Mouse (Mus musculus) heart, embryonic 15.5 days (tissue): ENCODE measurements around the gene Qpctl. TPM values are rescaled to one million over a fixed set of nuclear protein-coding genes. Genes with fewer than 3 reads are reported as not detected.

Experiments
- ATAC-seq: fragments of 200-750 bp; cut with Nextera tagmentation; replicated peaks from 2 replicates; pipeline ENCODE4 v1.8.0; 2017; ENCODE audit warnings: low read depth, moderate TSS enrichment; ENCODE audit not compliant: insufficient number of reproducible peaks, insufficient read depth, low FRiP score
- H3K27ac ChIP-seq: fragments of 300-500 bp; sonication (generic); 2 replicates; pipeline ENCODE4 v1.5.1; 2015; ENCODE audit warnings: mild to moderate bottlenecking, inconsistent platforms
- H3K27me3 ChIP-seq: fragments of 300-500 bp; sonication (generic); 2 replicates; pipeline ENCODE4 v1.6.1; 2015; ENCODE audit warnings: inconsistent platforms
- H3K36me3 ChIP-seq: fragments of 300-500 bp; sonication (generic); 2 replicates; pipeline ENCODE4 v1.6.1; 2015; ENCODE audit warnings: mild to moderate bottlenecking, inconsistent platforms
- H3K4me1 ChIP-seq: fragments of 300-500 bp; sonication (generic); replicated peaks from 2 replicates; pipeline ENCODE4 v1.6.1; 2015; ENCODE audit warnings: inconsistent platforms
- H3K4me2 ChIP-seq: fragments of 300-500 bp; sonication (generic); 2 replicates; pipeline ENCODE4 v1.6.1; 2015; ENCODE audit warnings: inconsistent platforms, mild to moderate bottlenecking, moderate library complexity
- H3K4me3 ChIP-seq: fragments of 300-500 bp; sonication (generic); 2 replicates; pipeline ENCODE4 v1.5.1; 2015; ENCODE audit warnings: mild to moderate bottlenecking, inconsistent platforms
- H3K9ac ChIP-seq: fragments of 300-500 bp; sonication (generic); 2 replicates; pipeline ENCODE4 v1.6.1; 2015; ENCODE audit warnings: mild to moderate bottlenecking, inconsistent platforms
- H3K9me3 ChIP-seq: fragments of 300-500 bp; sonication (generic); replicated peaks from 2 replicates; pipeline ENCODE4 v1.6.1; 2016; ENCODE audit warnings: inconsistent platforms
- whole genome bisulfite sequencing: fragments of 180-500 bp; shearing (Covaris S2); methylation state at CpG from one replicate; pipeline ENCODE4 v1.1.7; 2015; ENCODE audit warnings: mixed read lengths; 5-methylcytosine and 5-hydroxymethylcytosine counted together
- polyA plus RNA-seq: library from polyadenylated mRNA; unstranded; fragments of >200 nt; fragmentation: Nextera tagmentation; extraction: Ambion mirVana; gene quantifications from 2 replicates; pipeline ENCODE4 v1.2.1, GENCODE M21; 2015

Qpctl gene
- polyA plus RNA-seq, 1 experiment from 2014 or later, result 8.8 TPM

DNA sequence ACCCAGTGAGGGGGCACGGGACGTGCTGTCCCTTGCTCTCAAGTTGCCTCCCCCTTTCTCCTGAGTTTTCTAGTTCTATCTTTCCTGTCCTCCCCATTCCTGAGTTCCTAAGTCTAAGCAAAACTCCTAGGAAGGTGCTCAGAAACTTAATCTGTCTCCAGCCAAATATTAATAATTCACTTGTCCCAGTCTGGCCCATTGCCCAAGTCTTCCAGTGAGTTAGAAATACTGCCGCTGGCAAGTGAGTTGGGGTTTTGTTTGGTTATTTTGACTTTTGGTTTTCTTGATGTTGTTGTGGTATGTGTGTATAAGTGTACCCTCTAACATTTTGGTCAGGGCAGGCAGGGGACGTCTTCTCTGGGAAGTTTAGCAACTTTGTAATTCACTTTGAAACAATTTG lies 27.4 kb downstream of the Qpctl start:
- no peaks in the 10 kb centered on the region for H3K9me3 ChIP-seq
- no peak for ATAC-seq
- H3K4me1 ChIP-seq, result peaks cover 17% of the 10 kb centered on the region
- 80% methylated on average over 4 of the region's 4 CpGs for WGBS
- no peaks in the 10 kb centered on the region for H3K36me3 ChIP-seq
- no peak overlapping the region for H3K4me3 ChIP-seq
- no peak overlapping the region for H3K9ac ChIP-seq
- no peaks in the 10 kb centered on the region for H3K27me3 ChIP-seq
- H3K4me2 ChIP-seq, result no peak overlapping the region
- H3K27ac ChIP-seq, result no peak overlapping the region

DNA sequence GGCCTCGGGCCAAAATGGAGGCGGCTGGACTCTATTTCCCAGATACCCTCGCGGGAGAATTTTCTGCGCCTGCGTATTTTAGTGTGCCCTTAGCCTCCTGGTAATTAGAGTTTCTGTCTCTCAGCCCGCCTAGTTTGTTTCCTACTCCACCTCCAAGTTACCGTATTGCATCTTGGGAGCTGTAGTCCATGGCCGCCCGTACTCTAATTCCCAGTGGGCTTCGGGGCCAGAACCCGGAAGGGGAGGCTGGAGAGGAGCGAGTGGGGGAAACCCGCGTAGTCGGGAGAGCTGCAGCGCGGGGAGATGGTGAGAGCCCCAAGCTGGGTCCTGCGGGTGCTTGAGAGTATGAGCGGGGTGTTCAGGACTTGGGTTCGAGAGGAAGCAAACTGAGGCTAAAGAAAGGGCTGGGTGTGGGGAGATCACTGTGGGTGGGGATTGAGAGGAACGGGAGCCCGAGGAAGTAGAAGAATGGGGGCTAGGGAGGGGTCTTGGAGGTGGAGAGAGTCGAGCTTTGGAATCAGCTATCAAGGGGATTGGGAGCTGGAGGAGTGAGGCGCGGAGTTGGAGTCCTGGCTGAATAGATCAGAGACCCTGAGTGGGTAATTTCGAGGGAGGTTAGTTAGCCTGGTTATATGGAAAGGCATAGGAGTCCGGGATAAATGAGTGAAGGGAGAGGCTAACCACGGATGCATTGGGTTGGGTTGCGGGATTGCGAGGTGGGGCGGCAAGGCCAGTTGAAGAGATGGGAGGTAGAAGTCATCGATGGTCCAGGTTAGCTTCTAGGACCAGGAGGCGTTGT lies 29.3 kb downstream of the Qpctl start, which contains the start of gene Fbxo46:
Fbxo46 (plus strand) TSS at position 229 of the 799 bp plus-strand sequence.
- 2% methylated on average over 34 of the region's 34 CpGs for WGBS
- peak; percentile 92 for ATAC-seq
- no peaks in the 10 kb centered on the region for H3K27me3 ChIP-seq
- peak within 1 kb of the TSS; percentile 71 for H3K9ac ChIP-seq
- peak within 1 kb of the TSS; percentile 58 for H3K27ac ChIP-seq
- no peaks in the 10 kb centered on the region for H3K9me3 ChIP-seq
- H3K4me2 ChIP-seq, result peak within 1 kb of the TSS; percentile 80
- no peaks in the 10 kb centered on the region for H3K36me3 ChIP-seq
- H3K4me1 ChIP-seq, result peaks cover 17% of the 10 kb centered on the region
- peak within 1 kb of the TSS; percentile 76 for H3K4me3 ChIP-seq

DNA sequence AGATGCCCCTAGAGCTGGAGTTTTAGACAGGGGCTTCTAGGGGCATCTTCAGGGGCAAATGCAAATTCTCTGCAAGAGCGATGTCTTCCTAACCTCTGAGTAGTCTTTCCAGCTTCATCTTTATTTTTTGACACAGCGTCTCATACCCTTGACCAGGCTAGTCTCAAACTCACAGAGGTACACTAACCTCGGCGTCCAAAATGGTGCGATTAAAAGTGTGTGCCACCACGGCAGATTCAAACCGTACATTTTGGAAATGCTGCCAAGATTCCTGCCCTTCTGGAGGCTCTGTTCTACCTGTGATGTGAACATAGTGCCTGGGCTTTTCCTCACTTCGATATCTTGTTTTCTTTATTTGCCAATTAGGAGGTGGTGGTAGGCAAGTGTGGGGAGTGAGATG lies 30.0 kb downstream of the Qpctl start:
- no peak for ATAC-seq
- 90% methylated on average over 8 of the region's 8 CpGs for WGBS
- no peaks in the 10 kb centered on the region for H3K27me3 ChIP-seq
- 0 out of 2 replicates have a peak overlapping the region, but pooled peaks have one; percentile 76 for H3K4me3 ChIP-seq
- no peaks in the 10 kb centered on the region for H3K36me3 ChIP-seq
- no peaks in the 10 kb centered on the region for H3K9me3 ChIP-seq
- no peak overlapping the region for H3K27ac ChIP-seq
- peak overlapping the region; percentile 80 for H3K4me2 ChIP-seq
- peaks cover 14% of the 10 kb centered on the region for H3K4me1 ChIP-seq
- H3K9ac ChIP-seq, result no peak overlapping the region

DNA sequence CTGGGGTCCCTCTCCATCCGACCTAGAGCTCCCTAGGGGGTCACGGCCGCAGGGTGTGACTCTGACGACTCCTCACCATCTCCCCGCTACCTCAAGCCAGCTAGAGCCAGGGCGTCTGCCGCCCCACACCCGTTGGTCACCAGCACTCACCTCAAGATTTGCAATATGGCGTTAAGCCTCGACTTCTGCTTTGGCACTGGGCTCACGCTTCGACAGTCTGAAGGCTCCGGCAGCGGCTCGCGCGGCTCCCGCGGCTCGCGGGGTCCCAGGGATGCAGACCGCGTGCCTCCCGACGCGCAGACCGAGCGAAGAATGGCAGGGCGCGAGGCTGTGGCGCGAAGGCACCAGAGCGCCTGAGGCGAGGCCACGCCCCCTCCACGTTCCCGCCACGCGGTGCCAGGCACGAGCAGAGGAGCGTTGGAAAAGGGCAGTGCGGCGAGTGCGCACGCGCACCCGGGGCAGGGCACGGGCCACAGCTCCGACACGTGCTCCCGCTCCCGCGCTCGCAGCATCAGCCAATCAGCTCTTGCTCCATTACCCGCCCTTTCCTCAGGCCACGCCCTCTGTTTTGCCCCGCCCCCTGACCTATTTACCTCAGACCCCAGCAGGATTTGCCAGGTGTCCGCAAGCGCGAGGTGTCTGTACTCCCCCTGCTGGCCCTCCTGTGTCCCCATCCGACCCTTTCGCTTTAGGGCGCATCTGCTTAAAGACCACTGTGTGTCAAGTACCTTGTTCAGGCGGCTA lies 30.9 kb downstream of the Qpctl start, which contains the start of gene Gm4969:
Gm4969 (minus strand) TSS at position 341 of the 744 bp plus-strand sequence.
- Histone ChIP-seq H3K36me3 (no peaks in the 10 kb centered on the region), H3K27me3 (no peaks in the 10 kb centered on the region), H3K4me2 (peak within 1 kb of the TSS; percentile 59), H3K9ac (no peak within 1 kb of the TSS), H3K9me3 (no peaks in the 10 kb centered on the region), H3K27ac (no peak within 1 kb of the TSS), H3K4me3 (peak within 1 kb of the TSS; percentile 33), H3K4me1 (peaks cover 14% of the 10 kb centered on the region)
- WGBS, result 24% methylated on average over 64 of the region's 64 CpGs
- peak; percentile 37 for ATAC-seq

DNA sequence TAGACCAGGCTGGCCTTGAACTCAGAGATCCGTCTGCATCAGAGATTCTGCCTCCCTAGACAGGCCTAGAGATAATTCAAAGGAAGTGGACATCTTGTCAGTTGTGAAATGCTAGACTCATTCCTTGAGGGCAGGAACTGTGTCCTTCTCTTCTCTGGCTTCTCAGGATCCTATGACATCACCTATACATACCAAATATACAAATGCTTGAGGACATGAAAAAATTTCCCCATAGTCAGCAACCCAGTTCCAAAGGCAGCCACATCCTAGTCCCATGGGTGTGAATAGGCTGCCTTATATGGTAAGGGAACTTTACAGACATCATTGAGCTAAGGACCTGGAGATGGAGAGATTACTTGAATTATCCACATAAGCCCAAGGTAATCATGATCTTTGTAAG lies 39.5 kb downstream of the Qpctl start:
- ATAC-seq, result no peak
- Histone ChIP-seq H3K9ac (no peak overlapping the region), H3K36me3 (no peaks in the 10 kb centered on the region), H3K4me3 (no peak overlapping the region), H3K4me1 (peaks cover 6% of the 10 kb centered on the region; the same call in 1 of the 2 replicates), H3K9me3 (no peaks in the 10 kb centered on the region), H3K27ac (no peak overlapping the region), H3K4me2 (no peak overlapping the region), H3K27me3 (no peaks in the 10 kb centered on the region)
- 70% methylated on average over 1 of the region's 1 CpGs for WGBS

DNA sequence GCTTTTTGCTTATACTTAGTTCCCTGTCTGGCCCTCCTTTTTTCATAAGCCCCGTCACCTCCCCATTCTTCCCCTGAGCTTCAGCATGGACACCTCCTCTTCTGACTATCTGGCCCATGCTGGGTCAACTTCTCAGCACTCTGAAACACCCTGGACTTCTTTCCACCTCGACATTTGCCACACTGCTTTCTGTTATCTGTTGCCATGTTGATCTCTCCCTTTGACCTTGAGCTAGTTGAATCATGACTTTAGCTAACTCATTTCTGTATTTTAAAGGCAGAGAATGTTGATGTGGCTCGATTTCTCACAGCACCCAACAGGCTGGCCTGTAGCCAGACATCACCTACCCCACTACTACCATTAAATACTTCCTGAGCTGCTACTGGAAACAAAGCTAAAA lies 41.7 kb downstream of the Qpctl start:
- no peak overlapping the region for H3K9ac ChIP-seq
- 39% methylated on average over 3 of the region's 3 CpGs for WGBS

DNA sequence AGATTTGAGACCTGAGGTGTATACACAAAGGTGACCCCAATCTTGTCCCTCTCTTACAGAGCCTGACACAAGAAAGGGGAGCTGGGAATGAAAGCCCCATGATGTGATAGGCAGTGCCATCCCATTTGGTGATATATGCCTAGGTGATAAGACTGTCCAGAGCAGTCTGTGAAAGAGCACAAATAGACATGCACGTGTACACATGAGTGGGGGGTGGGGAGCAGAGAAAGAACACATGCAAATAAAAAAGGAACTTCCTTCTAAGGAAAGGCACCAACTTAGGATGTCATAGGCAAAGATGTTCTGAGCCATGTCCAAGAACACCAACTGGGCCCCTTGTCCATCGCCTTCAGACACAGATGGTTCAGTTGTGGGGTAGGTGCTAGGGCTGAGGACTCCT lies 44.6 kb downstream of the Qpctl start:
- H3K4me2 ChIP-seq, result no peak overlapping the region
- H3K36me3 ChIP-seq, result no peaks in the 10 kb centered on the region
- no peak overlapping the region for H3K27ac ChIP-seq
- WGBS, result 70% methylated on average over 2 of the region's 2 CpGs
- H3K9ac ChIP-seq, result no peak overlapping the region
- H3K27me3 ChIP-seq, result no peaks in the 10 kb centered on the region
- H3K4me3 ChIP-seq, result no peak overlapping the region
- no peak for ATAC-seq
- H3K9me3 ChIP-seq, result no peaks in the 10 kb centered on the region
- peaks cover 6% of the 10 kb centered on the region; the same call in 1 of the 2 replicates for H3K4me1 ChIP-seq

More for the DNA sequence above, 41.7 kb downstream of the Qpctl start:
- H3K4me2 ChIP-seq, result no peak overlapping the region
- no peaks in the 10 kb centered on the region for H3K27me3 ChIP-seq
- H3K27ac ChIP-seq, result no peak overlapping the region
- no peaks in the 10 kb centered on the region for H3K9me3 ChIP-seq
- H3K36me3 ChIP-seq, result no peaks in the 10 kb centered on the region
- peaks cover 6% of the 10 kb centered on the region; the same call in 1 of the 2 replicates for H3K4me1 ChIP-seq
- no peak for ATAC-seq
- H3K4me3 ChIP-seq, result no peak overlapping the region

DNA sequence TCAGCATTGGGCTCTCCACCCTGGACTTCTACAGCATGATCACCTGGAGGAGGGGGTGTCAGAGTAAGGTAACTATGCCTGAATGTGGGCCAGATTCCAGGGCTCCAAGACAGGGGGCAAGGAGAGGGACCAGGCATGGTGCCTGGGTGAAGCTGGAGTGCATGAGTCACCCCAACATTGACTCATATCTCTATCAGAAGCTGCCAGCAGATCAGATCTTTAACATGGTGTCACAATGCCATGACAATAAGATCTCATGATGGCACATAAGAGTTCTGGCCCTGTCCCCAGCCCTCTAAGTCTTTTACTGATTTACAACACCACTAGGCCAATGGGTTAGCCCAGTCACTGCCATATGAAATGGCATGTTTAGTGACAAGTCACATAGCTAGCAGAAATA lies 45.4 kb downstream of the Qpctl start:
- H3K4me2 ChIP-seq, result no peak overlapping the region
- ATAC-seq, result no peak
- no peaks in the 10 kb centered on the region for H3K9me3 ChIP-seq
- no peak overlapping the region for H3K4me3 ChIP-seq
- no peak overlapping the region for H3K27ac ChIP-seq
- H3K9ac ChIP-seq, result no peak overlapping the region
- H3K4me1 ChIP-seq, result peaks cover 6% of the 10 kb centered on the region; the same call in 1 of the 2 replicates
- H3K36me3 ChIP-seq, result no peaks in the 10 kb centered on the region
- no peaks in the 10 kb centered on the region for H3K27me3 ChIP-seq

DNA sequence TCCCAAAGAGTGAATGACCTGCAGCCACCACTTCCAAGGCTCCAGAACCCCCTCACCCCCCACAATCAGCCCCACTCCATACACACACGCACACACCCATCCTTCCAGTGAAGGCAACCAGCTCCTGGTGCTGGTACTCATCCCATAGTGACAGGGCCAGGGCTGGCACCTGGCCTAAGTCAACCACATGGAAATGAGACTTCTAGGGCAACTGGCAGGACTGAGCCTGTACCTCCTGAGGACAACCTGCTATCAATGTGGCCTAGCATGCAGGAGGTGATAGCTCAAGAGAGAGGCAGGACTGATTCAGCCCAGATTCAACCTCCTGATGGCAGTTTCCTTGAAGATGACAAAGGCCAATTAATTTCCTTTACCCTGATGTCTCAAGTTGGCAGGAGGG lies 48.8 kb downstream of the Qpctl start:
- ATAC-seq, result no peak
- Histone ChIP-seq H3K9me3 (no peaks in the 10 kb centered on the region), H3K9ac (no peak overlapping the region), H3K4me3 (no peak overlapping the region), H3K4me1 (peaks cover 23% of the 10 kb centered on the region), H3K27me3 (no peaks in the 10 kb centered on the region), H3K4me2 (no peak overlapping the region), H3K27ac (no peak overlapping the region), H3K36me3 (peaks cover 7% of the 10 kb centered on the region; the same call in 1 of the 2 replicates)
- 81% methylated on average over 1 of the region's 1 CpGs for WGBS

DNA sequence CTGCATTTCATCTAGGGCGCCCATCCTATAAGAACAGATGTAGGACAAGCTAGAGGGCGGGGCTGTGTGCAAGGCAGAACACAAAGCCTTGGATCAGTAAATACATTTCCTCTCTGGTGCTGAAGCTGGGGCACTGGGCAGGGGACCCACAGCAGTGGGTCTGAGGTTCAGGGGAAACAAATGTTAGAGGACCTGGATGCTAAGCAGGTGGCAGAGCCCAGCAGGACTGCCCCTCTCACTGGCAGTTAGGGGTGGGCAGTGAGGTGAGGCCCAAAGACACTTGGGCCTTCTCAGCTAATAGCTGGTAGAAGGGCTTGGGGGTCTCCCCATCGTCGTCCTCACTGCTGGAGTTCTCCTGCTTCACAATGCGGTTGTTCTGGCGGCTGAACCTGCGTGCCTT lies 50.3 kb downstream of the Qpctl start:
- no peak overlapping the region for H3K4me2 ChIP-seq
- WGBS, result 80% methylated on average over 7 of the region's 7 CpGs
- H3K27me3 ChIP-seq, result no peaks in the 10 kb centered on the region
- no peak overlapping the region for H3K27ac ChIP-seq
- no peaks in the 10 kb centered on the region for H3K9me3 ChIP-seq
- no peak overlapping the region for H3K4me3 ChIP-seq
- no peak for ATAC-seq
- H3K4me1 ChIP-seq, result peaks cover 23% of the 10 kb centered on the region
- no peak overlapping the region for H3K9ac ChIP-seq
- peaks cover 7% of the 10 kb centered on the region; the same call in 1 of the 2 replicates for H3K36me3 ChIP-seq

DNA sequence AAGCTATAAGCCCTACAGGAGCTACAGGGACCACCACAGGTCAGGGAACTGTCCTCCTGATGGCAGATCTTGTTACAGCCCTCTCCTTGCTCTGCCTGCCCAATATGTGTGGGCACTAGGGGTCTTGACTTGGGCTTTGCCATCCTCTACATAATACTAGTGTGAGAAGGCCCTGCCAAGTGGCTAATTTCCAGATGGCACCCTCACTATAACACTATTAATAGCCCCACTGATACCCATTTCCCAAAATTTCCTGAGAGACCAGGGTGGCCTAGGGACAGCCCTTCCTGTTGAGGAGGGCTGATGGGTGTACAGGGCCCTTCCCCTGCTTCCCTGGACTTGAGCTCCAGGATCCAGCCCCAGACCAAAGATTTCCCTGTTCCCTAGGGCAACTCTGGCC lies 51.2 kb downstream of the Qpctl start:
- Histone ChIP-seq H3K27me3 (no peaks in the 10 kb centered on the region), H3K4me2 (no peak overlapping the region), H3K9me3 (no peaks in the 10 kb centered on the region), H3K9ac (no peak overlapping the region), H3K36me3 (peaks cover 7% of the 10 kb centered on the region; the same call in 1 of the 2 replicates), H3K4me1 (peaks cover 31% of the 10 kb centered on the region), H3K4me3 (no peak overlapping the region), H3K27ac (no peak overlapping the region)
- ATAC-seq, result no peak
